Mouse (Mus musculus) heart, postnatal 0 days (tissue): Measurements from ENCODE around the gene Chchd2.

Source experiments
- CTCF ChIP-seq: IDR thresholded peaks from 2 replicates; pipeline ENCODE4 v1.5.1; 2016; ENCODE audit warnings: antibody characterized with exemption, control low read depth, low read depth
- EP300 ChIP-seq: IDR thresholded peaks from 2 replicates; pipeline ENCODE4 v1.6.1; 2016; ENCODE audit warnings: antibody characterized with exemption, low read depth

- TF ChIP-seq CTCF = peak; percentile 86
- no peak for TF ChIP-seq EP300
These were observed 8.3 kb downstream of the Chchd2 start for GRCm38 (mm10) chr5:129878946-129879345.
